Mouse (Mus musculus) stomach, embryonic 14.5 days (tissue): ENCODE measurements around the gene Macrod2. TPM values are rescaled to one million over a fixed set of nuclear protein-coding genes. Genes with fewer than 3 reads are reported as not detected.

Experiments
- ATAC-seq: fragments of 200-750 bp; cut with Nextera tagmentation; 2 replicates; pipeline ENCODE4 v1.8.0; 2017; ENCODE audit warnings: low read depth, moderate TSS enrichment; ENCODE audit not compliant: insufficient number of reproducible peaks, insufficient read depth, low FRiP score
- H3K27ac ChIP-seq: fragments of 300-500 bp; sonication (generic); 2 replicates; pipeline ENCODE4 v1.5.1; 2014; ENCODE audit warnings: mild to moderate bottlenecking, low read length, moderate library complexity, mixed read lengths
- H3K27me3 ChIP-seq: fragments of 300-500 bp; sonication (generic); 2 replicates; pipeline ENCODE4 v1.6.1; 2014; ENCODE audit warnings: low read length, control low read depth, mixed read lengths; ENCODE audit not compliant: control insufficient read depth, insufficient read depth
- H3K36me3 ChIP-seq: fragments of 300-500 bp; sonication (generic); 2 replicates; pipeline ENCODE4 v1.6.1; 2014; ENCODE audit warnings: mild to moderate bottlenecking, control low read depth, low read length, moderate library complexity, mixed read lengths; ENCODE audit not compliant: control insufficient read depth, insufficient read depth
- H3K4me1 ChIP-seq: fragments of 300-500 bp; sonication (generic); 2 replicates; pipeline ENCODE4 v1.6.1; 2014; ENCODE audit warnings: low read length, control low read depth, mixed read lengths; ENCODE audit not compliant: control insufficient read depth, insufficient read depth
- H3K4me2 ChIP-seq: fragments of 300-500 bp; sonication (generic); replicated peaks from 2 replicates; pipeline ENCODE4 v1.6.1; 2014; ENCODE audit warnings: low read depth, low read length, control low read depth
- H3K4me3 ChIP-seq: fragments of 300-500 bp; sonication (generic); 2 replicates; pipeline ENCODE4 v1.5.1; 2014; ENCODE audit warnings: low read depth, low read length, control low read depth
- H3K9ac ChIP-seq: fragments of 300-500 bp; sonication (generic); replicated peaks from 2 replicates; pipeline ENCODE4 v1.6.1; 2014; ENCODE audit warnings: low read depth, mild to moderate bottlenecking, control low read depth, low read length, moderate library complexity, mixed read lengths
- H3K9me3 ChIP-seq: fragments of 300-500 bp; sonication (generic); 2 replicates; pipeline ENCODE4 v1.6.1; 2016; ENCODE audit warnings: low read depth, low read length, control low read depth; ENCODE audit not compliant: control insufficient read depth
- WGBS: fragments of 180-500 bp; shearing (Covaris S2); extraction: QIAGEN DNeasy Blood & Tissue Kit; methylation state at CpG from one replicate; pipeline ENCODE4 v1.1.7; 2014; 5-methylcytosine and 5-hydroxymethylcytosine counted together
- polyA plus RNA-seq: library from polyadenylated mRNA; unstranded; fragments of >200 nt; fragmentation: Nextera tagmentation; extraction: Ambion mirVana; gene quantifications from 2 replicates; pipeline ENCODE4 v1.2.1, GENCODE M21; 2014

Macrod2 gene
- polyA plus RNA-seq, 1 experiment from 2014 or later, result 40.9 TPM

DNA sequence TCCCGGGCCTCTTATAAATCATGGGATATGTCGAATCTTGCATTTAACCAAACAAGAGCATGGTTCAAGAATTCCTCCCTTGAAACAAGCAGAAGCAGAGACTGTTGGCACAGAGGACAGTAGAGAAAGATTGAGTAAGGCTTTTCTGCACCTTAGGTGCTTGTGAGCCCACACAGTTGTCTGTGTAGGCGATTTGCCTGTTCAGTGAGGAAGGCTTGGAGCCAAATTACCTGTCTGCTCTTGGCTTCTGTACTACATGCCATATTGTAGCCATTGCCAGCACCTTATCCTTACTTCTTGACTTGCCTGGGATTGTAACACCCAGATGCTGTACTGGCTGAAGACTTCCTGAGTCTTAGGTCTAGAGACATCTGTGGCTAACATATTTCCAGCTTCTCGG, 1303.2 kb downstream of the Macrod2 start:
- no peak overlapping the region for H3K4me2 ChIP-seq
- 78% methylated on average over 4 of the region's 4 CpGs for WGBS
- no peak for ATAC-seq
- no peaks in the 10 kb centered on the region for H3K27me3 ChIP-seq
- no peaks in the 10 kb centered on the region for H3K4me1 ChIP-seq
- no peak overlapping the region for H3K27ac ChIP-seq
- H3K4me3 ChIP-seq, result no peak overlapping the region
- no peaks in the 10 kb centered on the region for H3K36me3 ChIP-seq
- H3K9ac ChIP-seq, result no peak overlapping the region
- no peaks in the 10 kb centered on the region for H3K9me3 ChIP-seq

DNA sequence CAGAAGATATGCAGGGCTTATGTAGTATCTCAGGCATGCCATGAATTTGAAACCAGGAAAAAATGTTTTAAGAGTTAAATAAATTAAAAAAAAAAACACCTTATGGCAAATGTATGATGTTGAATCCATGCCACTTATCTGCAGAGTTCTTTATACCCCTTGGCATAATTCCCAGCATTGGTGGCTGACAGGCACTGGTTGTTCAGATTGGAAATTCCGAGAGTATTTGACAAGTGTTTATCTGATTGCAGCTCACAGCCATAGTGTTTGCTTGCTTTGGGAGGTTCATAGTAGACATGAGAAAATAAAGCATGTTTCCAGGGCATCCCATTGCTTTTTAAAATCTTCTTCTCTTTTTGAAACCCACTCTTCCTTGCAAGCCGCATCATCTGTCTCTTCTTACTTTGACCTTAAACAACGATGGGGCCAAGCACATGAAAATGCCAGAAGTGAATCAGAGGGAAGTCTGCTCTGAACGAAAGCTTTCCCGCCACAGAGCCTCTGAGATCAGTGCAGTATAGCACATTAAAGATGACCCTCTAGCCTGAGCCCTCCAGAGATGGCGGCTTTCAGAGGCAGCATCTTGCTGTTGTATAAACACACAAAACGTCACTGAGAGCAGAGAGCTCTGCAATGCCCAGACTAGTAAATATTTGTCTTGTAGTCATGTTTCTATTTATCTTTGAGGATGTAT, 1305.8 kb downstream of the Macrod2 start:
- no peak for ATAC-seq

DNA sequence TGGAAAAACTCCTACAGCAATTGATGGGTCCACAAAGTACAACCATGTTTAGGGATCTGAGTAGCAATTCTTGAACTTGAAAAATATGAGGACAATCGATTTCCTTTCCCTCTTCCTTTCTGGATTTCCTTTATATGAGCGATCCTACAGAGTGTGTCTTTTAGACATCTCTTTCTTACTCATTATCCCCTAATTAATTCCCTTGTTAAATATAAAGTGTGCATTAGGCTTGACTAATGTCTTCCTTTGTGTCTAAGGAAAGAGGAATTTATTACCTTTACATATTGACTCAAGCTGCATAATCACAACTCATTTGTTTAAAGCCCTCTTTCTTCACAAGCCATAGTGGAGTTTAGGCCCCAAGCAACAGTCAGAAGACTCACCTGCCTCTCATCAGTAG, 1316.7 kb downstream of the Macrod2 start:
- no peak overlapping the region for H3K4me3 ChIP-seq
- H3K4me2 ChIP-seq, result no peak overlapping the region
- H3K9me3 ChIP-seq, result no peaks in the 10 kb centered on the region
- H3K36me3 ChIP-seq, result no peaks in the 10 kb centered on the region
- 81% methylated on average over 2 of the region's 2 CpGs for WGBS
- no peaks in the 10 kb centered on the region for H3K27me3 ChIP-seq
- no peak overlapping the region for H3K9ac ChIP-seq
- ATAC-seq, result no peak
- no peak overlapping the region for H3K27ac ChIP-seq
- H3K4me1 ChIP-seq, result no peaks in the 10 kb centered on the region

More for the DNA sequence above, 1305.8 kb downstream of the Macrod2 start:
- Histone ChIP-seq H3K9me3 (no peaks in the 10 kb centered on the region), H3K27me3 (no peaks in the 10 kb centered on the region), H3K4me1 (no peaks in the 10 kb centered on the region), H3K36me3 (no peaks in the 10 kb centered on the region), H3K4me3 (no peak overlapping the region), H3K4me2 (no peak overlapping the region), H3K27ac (no peak overlapping the region), H3K9ac (no peak overlapping the region)
- 20% methylated on average over 7 of the region's 7 CpGs for WGBS

DNA sequence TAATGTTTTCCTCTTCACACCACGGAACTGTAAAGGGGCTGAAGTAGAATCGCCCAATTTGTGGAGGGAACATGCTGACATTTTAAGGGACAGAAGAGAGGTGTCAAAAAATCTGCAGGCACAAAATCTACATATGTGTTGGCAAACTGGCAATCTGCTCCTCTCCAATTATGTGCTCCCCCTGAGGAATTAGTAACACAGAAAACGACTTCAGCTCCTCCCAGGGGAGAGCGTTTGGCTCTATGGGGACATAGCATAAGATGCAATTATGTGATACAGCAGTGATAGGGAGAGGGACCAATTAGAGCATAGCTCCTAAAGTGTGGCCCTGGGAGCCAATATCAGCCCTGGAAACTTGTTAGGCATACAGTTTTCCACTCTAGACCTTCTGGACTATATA, 1317.2 kb downstream of the Macrod2 start:
- no peak for ATAC-seq
- Histone ChIP-seq H3K9me3 (no peaks in the 10 kb centered on the region), H3K36me3 (no peaks in the 10 kb centered on the region), H3K9ac (no peak overlapping the region), H3K4me2 (no peak overlapping the region), H3K27ac (no peak overlapping the region), H3K27me3 (no peaks in the 10 kb centered on the region), H3K4me3 (no peak overlapping the region), H3K4me1 (no peaks in the 10 kb centered on the region)
- 89% methylated on average over 4 of the region's 4 CpGs for WGBS

DNA sequence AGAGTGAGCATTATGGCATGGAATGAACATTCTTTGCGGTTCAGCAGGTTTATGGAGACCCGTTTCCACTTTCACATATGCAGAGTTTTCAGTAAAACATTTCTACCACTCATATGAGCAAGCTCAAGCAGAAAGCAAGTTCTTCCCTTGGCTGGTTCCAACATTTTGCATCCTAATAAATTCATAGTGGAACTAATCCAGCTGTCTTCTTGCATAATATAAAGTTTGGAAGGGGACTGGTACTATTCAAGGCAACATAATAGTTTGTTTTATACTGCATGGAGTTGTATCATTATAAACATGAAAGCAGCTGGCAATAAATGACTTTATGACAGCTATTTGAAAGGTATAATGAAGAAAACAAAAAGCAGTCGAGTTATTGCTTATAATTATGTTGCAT, 1320.0 kb downstream of the Macrod2 start:
- ATAC-seq, result no peak
- Histone ChIP-seq H3K4me2 (no peak overlapping the region), H3K9me3 (no peaks in the 10 kb centered on the region), H3K9ac (no peak overlapping the region), H3K4me1 (no peaks in the 10 kb centered on the region), H3K4me3 (no peak overlapping the region), H3K36me3 (no peaks in the 10 kb centered on the region), H3K27me3 (no peaks in the 10 kb centered on the region), H3K27ac (no peak overlapping the region)
- WGBS, result 84% methylated on average over 3 of the region's 3 CpGs

DNA sequence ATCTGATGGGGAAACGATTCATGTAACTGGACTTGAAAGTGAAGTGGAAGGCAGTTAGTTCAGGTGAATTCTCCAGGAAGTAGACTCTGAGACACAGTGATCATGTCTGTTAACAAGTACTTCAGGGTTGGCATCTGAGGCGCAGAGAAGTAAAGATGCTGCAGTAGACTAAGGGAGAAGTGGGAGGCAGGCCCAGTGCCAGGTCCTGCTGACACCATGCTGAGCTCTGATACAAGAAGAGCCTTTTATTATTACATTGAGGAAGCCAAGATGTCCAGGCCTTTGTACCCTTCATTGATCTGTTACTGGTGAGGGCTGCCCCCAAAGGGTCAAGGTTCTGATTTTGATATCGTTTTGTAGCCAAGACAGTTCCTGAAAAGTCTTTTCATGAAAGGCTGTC, 1327.4 kb downstream of the Macrod2 start:
- H3K4me1 ChIP-seq, result no peaks in the 10 kb centered on the region
- no peaks in the 10 kb centered on the region for H3K27me3 ChIP-seq
- no peak for ATAC-seq
- H3K27ac ChIP-seq, result no peak overlapping the region
- H3K9me3 ChIP-seq, result no peaks in the 10 kb centered on the region
- no peaks in the 10 kb centered on the region for H3K36me3 ChIP-seq
- H3K4me2 ChIP-seq, result no peak overlapping the region
- H3K9ac ChIP-seq, result no peak overlapping the region
- H3K4me3 ChIP-seq, result no peak overlapping the region
- 79% methylated on average over 3 of the region's 3 CpGs for WGBS

DNA sequence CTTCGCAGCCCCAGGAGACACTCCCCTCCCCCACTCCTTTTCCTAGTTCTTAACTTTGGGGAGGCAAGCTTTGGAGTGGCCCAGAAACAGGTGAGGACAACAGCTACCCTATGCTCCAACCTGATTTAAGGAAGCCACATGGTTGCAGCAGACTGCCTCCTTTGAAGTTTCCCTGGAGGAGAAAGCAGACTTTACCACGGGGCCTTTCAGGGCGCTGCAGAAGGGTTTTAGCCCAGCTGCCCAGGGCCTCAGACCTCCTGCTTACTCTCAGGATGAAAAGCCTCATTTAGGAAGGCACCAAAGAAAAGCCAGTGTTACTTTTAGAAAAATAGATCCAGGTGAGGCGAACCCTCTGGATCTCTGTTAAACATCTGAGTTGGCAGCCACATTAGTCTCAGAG, 1333.9 kb downstream of the Macrod2 start:
- Histone ChIP-seq H3K36me3 (no peaks in the 10 kb centered on the region), H3K9me3 (no peaks in the 10 kb centered on the region), H3K4me1 (no peaks in the 10 kb centered on the region), H3K27me3 (no peaks in the 10 kb centered on the region), H3K4me2 (no peak overlapping the region), H3K27ac (no peak overlapping the region), H3K4me3 (no peak overlapping the region), H3K9ac (no peak overlapping the region)
- ATAC-seq, result no peak
- WGBS, result 59% methylated on average over 4 of the region's 4 CpGs

DNA sequence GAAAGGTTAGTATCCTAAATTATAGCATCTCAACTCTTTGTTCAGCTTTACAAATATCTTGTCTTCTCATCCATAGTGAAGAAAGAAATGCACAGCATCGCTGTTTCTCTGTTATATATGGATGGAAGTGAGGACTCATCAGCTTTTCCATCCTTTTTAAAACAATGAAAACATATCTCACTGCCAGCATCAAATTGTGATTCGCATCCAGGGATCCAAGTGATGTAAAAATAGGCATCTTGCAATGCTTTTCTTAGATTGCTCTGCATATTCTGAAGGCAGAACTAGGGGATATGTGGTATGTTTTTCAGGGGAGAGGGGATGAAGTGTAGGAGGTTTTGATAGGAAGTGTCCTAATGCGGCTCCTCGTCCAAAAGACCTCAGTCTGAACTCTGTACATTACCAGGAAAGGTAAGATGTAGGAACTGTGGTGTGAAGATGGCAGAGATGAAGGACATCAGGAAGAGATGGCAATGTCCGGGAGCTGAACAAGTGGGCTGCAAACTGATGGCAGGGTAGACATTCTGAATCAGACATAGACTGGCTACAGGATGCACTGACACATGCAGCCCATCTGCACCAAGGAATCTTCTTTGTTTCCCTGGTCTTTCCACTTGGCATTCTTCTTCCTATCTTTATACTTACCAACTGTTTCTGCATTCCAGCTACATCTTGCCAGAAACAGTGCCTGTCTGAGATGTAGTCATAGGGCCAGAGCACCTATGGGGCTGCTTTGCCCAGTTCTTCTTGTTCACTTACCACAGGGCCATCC, 1341.8 kb downstream of the Macrod2 start:
- no peaks in the 10 kb centered on the region for H3K9me3 ChIP-seq
- H3K27ac ChIP-seq, result no peak overlapping the region
- 95% methylated on average over 5 of the region's 5 CpGs for WGBS
- H3K9ac ChIP-seq, result no peak overlapping the region
- H3K4me2 ChIP-seq, result no peak overlapping the region
- no peaks in the 10 kb centered on the region for H3K4me1 ChIP-seq
- H3K27me3 ChIP-seq, result no peaks in the 10 kb centered on the region
- no peaks in the 10 kb centered on the region for H3K36me3 ChIP-seq
- no peak overlapping the region for H3K4me3 ChIP-seq
- no peak for ATAC-seq
